Mouse (Mus musculus) erythroblast, adult 5-6 weeks (primary cell): ENCODE measurements around the gene Ccdc81. TPM values are rescaled to one million over a fixed set of nuclear protein-coding genes. Genes with fewer than 3 reads are reported as not detected.

ENCODE experiments used
- ATAC-seq: replicated peaks from 2 replicates; pipeline ENCODE4 v1.8.0; 2016; ENCODE audit warnings: moderate number of reproducible peaks, mild to moderate bottlenecking, moderate TSS enrichment, inconsistent platforms; ENCODE audit not compliant: poor library complexity, low FRiP score, severe bottlenecking
- total RNA-seq, 2 experiments: library from RNA; stranded (forward) in 1 of 2; stranded (reverse) in 1 of 2; fragments of 150-400 nt in 1 of 2; fragments of 200-764, 138-1000 nt in 1 of 2; gene quantifications; 2 replicates each; pipeline versions ENCODE4 v1.2.3 to v1.2.4; 2015 to 2017; ENCODE audit warnings: low replicate concordance in 2 of 2

Ccdc81 gene
- total RNA-seq (2015; ENCODE audit: low replicate concordance) (not detected in 2 replicates), total RNA-seq (2017; ENCODE audit: low replicate concordance) (not detected in 2 replicates)

DNA sequence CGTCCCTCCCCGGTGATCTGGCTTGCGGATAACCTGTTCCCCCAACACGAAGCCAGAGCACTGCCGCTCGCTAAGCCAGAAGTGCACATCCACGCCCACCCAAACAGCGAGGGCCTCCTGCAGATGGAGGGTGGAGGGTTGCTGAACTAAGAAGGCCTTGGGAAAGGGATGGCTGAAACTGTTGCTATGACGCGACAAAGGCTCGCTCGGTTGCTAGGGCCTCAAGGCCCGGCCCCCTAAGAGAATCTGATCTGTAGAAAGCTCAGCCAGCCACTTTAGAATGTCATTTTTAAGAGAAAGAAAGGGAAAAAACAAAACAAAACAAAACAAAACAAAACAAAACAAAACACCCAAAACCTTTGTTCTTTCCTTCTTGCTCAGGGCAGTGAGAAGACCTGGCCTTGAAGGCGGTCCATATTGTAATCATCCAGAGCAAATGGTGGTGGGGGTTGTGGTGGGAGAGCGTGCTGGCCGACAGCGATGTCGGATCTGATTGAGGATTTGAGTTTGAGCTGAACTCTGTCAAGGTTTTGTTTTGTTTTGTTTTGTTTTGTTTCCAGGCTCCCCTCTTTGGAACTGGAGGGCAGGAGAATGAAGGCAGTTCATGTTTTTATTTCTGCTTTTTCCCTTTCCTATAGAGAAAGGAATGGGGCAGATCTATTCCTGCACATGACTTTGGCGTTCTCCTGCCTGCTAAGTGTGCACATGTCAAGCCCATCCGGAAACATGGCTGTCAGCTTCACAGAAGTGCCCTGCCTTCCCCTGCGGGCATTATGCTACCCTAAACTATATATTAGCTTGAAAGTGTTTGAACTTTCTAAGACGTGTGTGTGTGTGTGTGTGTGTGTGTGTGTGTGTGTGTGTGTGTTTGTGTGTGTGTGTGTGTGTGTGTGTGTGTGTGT lies at the start of gene Ccdc81:
Gene Ccdc81, minus strand, starts transcription at position 188 of the 902 bp plus-strand sequence.
- no peak for ATAC-seq

DNA sequence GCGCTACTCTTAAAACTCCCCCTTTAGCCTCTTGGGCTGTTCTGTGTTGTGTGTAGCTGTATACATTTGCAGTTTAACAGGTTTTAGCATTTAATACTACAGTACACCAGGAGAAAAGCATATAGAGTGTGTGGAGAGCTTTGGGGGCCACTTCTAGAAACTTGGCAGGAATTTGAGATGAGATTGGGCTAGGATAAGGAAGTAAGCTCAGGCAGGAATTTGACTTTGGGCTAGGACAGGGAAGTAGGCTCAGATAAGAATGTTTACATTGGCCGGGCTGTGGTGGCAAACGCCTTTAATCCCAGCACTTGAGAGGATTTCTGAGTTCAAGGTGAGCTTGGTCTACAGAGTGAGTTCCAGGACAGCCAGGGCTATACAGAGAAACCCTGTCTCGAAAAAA lies 46.0 kb upstream of the Ccdc81 start:
- no peak for ATAC-seq

DNA sequence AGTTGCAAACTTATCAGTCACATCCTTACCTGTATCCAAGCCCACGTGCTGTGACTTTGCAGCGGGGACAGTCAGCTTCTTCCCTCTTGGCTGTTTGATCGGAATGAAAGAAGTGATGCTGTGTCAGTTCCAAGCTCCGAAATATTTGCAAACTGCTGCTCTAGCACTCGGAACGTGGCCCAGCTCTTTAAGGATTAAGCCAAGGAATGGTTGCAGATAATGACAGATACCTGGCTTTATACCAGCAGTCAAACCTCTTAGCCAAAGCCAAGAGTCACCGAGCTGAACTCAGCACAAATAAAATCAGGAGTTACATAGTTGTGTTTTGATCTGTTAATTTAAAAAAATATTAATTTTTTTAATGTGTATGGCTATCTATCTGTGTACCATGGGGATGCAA lies 44.6 kb upstream of the Ccdc81 start:
- ATAC-seq: no peak

DNA sequence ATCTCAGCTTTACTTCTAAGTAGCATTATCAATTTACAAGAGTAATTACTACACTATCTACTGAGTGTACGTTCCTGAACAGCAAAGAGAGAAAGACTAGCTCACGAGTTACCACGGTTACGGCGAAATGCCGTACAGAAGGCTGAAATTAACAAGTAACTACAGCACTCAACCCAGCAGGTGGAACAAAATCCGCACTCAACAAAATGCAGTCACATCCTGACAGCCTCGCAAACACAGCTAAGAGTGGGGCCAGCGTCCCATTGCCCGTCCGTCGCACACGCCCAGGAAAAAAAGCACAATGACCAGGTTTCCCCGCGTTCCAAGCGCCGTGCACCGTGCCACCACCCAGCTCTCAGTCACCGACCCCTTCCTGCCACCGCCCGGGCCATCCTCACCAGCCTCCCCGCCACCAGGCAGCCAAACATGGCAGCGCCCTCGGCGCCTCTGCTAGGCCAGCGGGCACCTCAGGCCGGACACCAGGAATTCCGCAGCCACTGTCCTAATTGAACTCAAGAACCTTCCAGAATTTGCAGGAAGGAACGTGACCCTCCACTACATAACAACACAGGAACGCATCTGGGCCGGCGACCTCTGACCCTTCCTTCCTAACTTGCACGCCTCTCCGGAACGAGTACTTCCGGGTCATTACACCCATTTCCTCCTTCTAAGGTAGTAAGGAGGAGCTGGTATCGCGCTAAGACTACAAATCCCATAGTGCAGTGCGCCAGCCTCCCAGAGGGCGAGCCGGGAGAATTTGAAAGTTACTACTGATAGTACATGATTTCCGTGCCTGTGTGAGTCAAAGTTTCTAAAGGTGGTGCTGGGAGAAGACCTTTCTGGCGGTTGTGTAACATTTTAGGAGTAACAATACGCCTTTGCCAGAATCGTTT lies 37.4 kb upstream of the Ccdc81 start, which contains the start of gene Hikeshi:
Gene Hikeshi, minus strand, starts transcription at position 634 of the 893 bp plus-strand sequence.
- peak; percentile 99 for ATAC-seq

DNA sequence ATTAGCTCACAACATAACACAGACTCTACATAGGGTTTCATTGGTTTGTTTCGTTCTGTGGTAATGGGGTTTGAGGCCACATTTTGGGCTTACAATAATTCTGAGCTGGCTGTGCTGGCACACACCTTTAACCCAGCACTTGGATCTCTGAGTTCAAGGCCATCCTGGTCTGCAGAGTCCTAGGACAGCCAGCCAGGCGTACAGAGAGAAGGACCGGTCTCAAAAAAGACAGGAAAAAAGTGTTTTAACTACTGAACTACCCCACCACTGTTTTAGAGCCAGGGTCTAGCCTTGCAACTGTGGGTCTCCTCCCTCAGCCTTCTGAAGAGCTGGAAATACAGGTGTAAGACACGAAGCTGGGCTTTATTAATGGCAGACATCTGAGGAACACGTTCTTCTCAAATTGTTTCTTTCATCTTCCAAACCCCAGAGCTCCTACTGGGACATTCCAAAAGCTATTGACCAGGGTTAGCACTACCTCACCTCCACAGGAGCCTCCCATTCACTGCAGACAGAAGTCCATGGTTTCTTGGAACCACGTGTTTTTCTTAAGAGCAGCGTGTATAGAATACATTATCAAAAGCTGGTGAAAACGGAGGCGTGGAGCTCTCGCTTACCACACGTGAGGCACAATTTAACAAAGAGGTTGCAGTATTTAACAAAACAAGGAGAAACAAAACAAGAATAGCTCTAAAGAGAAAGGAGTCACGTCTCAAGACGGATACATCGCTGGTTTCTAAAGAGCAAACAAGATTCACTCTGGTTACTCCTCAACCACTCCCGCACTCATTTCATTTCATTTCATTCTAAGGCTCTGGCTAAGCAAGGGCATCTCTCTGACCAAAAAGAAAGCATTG lies 36.3 kb upstream of the Ccdc81 start:
- no peak for ATAC-seq

DNA sequence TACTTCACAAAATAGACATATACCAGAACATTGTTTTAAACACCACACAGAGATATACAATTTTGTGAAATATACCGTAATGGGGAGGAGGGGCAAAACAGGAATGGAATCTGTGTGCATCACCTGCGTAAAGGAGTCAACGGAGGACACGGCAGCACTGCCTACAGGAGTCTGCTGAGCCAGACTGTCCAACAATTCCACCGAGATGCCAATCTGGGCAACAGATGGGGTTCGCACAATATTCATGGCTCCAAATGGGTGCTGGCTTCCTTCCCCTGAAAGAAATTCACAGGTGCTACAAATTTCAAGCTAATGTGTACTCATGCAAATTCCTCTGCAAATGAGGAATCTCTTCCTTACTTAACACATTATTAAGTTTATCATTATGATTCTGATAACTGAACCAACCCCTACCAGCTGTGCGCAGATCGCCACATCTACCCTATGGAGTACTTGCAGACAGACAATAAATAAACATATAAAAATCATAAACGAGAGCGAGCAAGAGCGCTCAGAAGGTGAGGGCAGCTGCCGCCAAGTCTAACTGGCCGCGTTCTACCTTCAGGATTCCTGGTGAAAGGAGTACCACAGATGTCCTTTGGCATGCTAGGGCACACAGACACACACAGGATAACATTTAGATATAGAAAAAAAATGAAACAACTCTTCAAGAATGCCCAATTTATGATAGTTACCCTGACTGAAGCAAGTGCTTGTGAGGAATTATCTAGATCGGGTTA lies 20.2 kb upstream of the Ccdc81 start:
- no peak for ATAC-seq

DNA sequence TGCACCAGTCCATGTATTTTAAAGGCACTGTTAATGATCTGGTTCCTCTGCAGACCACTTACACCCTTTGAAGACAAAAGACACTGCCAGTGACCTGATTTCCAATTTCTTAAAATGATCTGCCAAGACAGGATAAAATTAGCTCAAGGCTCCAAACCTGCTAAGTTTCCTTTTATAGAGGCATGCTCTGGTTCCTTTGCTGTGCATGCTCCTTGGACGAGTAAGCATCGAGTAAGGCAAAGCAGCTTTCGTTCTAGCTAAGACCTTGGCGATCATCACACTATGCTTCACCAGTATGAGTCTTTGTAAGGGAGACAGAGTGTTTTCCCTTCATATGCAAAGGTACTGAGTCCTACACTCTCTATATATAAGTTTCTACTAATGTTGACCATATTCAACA lies 14.3 kb upstream of the Ccdc81 start:
- ATAC-seq: no peak

DNA sequence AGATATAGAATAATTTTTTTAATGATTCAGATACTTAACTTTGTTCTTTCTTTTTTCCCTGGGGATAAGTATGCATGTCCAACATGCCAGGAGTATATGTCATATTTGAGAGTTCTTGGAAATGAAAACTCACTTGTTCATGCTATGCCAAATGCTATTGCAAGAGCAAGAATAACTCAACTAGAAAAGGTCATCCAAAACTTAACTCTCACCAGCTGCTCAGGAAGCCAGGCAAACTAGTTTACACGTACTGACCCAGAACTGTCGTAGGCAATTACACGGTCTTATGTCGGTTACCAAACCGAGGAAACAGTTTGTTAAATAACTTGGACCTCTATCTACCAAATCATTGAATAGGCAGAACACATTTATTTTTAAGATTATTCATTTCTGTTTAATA lies 13.3 kb upstream of the Ccdc81 start:
- ATAC-seq: no peak

DNA sequence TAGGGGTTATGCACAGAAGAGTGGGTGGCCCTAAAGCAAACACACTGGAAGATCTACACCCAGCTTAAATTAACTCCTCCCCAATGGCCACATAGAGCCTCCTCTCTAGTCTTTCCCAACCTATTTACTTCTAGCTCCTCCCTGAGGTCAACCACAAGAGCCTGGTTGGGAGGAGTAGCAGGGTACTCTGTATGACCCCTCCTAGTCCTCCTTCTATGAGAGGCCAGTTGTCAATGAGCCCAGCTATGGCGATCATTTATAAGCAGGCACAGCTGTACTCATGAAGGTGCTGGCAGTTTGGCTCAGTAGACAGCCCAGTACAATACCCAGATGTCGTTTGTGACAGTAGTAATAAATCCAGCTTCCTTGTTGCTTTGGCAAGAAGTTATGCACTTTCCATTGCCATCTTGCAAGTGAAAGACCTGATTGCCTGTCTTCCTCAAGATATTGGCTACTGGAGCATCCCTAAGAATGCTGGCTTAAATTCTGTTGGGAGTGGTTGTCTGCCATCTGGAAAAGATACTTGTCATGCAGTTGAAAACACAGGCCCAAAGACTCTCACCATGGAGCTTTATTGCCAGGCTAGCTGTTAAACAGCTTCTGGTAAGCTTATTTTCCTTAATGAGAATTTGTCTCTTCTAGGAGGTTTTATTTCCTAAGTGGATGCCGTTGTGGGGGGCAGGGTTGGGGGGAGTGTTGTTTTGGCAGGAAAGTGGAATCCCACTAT lies 10.2 kb upstream of the Ccdc81 start:
- ATAC-seq: no peak

DNA sequence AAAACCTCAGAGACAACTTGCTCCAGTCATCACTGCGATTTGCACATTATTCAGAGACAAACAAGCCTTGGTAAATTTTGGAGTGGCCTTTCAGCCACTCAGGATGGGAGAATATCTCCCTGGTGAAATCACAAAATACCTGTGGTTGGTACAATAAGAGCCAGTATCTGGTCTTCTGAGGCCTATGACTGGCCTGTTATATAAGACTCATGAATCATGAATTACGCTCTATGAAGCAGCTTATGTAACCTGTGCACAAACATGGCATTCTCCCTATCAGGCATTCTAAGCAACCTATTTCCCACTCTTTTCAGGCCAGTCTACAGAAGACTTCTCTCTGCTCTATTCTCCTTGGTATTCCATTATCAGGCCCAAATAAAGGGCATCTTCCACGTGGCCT lies 8.9 kb upstream of the Ccdc81 start:
- ATAC-seq: no peak

DNA sequence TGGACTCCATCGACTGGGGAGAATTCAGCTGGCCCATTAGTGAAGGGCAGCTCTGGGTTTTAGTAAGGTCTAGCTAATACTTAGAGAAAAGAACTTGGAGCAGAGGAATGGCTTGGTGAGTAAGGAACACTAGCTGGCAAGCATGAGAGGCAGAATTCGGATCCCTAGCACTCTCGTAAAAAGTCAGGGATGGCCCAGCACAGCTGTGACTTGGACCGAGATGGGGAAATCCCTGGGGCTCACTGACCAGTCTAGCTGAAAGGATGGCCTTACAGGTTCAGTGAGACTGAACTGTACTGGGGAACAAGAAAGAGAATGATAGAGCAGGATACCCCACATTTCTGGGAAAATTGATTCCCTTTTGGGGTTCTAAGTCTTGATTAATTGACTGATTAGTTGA lies 6.3 kb upstream of the Ccdc81 start:
- no peak for ATAC-seq

DNA sequence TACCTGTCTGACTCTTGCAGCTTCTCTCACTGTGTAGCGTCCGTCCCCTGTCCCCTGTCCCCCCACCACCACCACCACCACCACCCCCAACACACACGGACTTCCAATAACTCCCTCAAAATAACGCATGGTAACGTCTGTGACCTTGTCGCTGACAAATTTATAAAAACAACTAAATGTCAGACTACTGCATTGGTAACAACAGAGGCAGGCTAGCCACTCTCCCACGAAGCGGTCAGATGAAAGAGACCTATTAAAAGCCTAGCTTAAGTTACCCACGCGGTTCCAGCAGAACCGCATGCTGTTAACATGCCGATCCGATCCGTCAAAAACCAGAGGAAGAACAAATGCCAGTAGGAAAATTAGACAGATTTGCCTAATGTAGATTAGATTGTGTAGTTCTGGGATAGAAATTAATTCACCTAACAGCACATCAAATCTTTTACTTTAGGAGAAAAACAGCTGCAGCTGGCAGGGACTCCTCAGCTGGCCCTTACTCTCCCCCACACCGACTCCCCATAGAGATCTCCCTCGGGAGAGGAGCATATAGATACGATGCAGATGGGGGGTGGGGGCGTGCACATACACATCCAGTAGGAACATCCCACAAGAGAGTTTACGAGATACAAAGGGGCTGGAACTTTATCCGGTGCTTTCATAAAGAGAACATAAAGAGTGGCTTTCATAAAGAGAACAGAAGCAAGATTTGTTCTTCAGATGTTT lies 5.6 kb upstream of the Ccdc81 start:
- no peak for ATAC-seq

DNA sequence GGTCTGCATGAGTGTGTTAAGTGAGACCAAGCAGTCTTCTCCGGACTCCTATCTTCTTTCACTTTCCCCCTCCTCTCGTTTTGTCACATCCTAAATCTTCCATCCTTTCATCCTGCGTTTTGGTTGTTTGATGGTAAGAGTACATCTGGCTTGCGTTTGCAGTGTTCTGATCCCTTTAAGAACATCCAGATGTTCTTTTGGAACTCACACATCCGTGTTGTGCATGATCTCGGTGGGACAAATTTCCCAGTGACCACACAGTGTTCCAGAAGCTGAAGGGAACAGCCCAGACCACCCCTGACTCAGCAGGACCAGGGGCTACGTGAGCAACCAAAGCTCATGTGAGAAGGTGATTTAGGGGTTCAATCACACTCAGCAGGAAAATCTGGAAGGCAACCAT lies 5.0 kb upstream of the Ccdc81 start:
- ATAC-seq: 0 out of 2 replicates have a peak, but pooled peaks have one; percentile 5

DNA sequence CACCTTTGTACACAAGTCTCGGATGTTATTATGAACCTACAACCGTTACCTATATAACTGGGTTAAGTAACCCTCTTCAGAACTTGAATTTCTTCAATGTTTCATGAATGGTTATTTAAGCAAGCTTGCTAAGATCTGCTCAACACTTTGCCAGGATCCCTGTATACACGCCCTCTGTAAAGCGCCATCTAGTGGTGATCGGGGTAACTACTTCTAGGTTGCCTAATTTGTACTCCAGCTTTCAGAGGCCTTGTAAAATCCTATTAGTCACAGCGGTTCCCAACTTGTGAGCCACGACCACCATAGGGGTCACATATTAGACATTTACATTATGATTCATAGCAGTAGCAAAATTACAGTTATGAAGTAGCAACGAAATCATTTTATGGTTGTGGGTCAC lies 4.5 kb upstream of the Ccdc81 start:
- ATAC-seq: peak; percentile 90

DNA sequence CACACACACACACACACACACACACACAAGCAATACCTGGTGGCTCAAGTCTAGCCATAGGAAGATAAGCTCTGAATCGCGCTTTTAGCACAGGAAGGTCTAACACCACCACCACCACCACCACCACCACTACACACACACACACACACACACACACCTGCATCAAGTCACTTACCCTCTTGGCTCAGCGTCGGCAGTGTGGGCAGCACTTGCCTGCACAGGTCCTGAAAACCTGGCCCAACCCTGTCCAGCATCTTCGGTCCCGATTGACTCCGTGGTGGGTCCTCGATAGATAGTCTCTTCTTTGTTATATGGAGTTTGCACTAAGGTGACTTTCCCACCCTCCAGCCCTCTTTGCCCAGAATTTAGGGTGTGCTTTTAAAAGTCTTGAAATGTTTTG lies 422 bp downstream of the Ccdc81 start:
- ATAC-seq: no peak

DNA sequence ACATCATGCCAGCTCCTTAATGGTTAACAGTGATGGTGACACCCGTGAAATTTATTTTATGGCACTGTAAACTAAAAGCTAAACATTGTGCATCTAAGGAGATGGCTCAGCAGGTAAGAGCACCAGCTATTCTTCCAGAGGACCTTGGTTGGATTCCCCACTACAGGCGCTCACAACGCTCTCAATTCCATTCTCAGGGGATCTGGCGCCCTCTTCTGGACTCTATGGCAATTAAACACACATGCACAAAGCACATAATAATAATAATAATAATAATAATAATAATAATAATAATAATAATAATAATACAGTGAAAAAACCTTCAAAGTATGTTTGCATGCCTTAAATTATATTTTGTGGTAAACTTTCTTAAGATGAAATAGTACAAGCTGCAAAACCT lies 11.6 kb downstream of the Ccdc81 start:
- ATAC-seq: no peak

DNA sequence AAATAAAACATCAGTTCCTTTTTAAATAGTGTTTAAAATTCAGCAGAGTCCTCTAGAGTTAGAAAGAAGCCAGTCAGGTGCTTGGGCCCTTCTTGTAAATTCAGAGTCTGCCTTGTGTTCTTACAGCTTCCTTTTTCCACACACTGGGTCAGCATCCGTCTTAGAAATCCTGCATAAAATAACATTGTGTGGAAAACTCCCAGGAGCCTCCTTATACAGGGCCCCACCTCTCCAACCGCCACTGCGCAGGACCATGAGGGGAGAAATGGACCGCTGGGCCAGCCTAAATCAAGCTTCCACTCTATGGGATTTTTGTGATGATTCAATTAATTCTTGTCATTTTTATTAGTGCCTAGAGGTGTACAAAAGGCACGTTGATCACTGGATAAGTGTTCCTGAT lies 12.0 kb downstream of the Ccdc81 start:
- no peak for ATAC-seq

DNA sequence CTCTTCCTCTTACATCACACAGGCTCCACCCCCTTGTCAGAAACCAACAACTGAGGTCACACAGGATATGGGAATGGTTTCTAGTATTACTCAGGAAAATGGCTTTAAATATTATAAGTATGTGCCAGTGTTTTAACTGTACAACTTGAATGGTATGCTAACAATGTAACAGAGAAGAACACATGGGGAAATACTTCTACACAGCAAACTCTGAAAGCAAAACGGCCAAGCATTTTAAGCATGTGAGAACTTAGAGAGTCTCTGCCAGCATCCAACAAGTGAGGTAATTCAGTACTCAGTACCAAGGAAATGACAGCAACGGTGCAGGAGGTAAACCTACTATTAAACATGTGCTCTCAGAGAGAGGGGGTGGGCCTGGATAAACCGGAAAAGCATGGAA lies 18.9 kb downstream of the Ccdc81 start:
- ATAC-seq: no peak
